Mouse (Mus musculus): ENCODE measurements around the gene Wdr83os.

The Wdr83os gene

GRCm38 (mm10) chr8:85080532-85081215 lies at the start of gene Wdr83os:
Gene Wdr83os (plus strand): TSS chr8:85080740.
- DNase-seq (ENCODE audit: low spot score in 2 of 2): peak; percentile 70 to 72

DNA sequence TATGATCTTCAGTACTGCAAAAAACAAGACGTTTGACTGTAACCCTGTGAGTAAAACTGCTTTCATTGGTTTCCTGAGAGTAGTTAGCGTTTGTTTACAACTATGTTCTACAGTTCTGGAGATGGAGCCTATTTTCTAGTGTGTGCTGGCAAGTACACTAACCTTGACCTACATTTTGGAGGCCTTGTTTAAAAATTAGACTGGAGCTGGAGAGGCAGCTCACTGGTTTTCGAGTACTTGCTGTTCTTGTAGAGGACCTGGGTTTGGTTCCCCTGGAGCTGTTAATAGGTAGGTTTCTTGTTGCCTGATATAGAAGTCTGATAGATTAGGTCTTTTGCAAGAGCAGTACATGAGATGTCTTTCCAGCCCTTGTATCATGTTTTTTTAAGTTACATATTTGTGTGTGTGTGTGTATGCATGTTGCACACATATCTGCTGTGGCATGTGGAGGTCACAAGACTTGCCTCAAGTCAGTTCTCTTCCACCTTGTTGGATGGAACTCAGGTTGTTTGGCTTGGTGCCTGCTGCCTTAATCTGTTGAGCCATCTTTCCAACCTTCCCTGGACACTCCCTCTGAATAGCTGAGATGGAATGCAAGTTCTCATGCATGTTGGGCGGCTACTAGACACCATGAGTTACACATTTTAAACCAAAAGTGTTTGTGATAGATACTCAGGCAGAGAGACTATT lies 47.8 kb upstream of the Wdr83os start:
- no peak for DNase-seq (ENCODE audit: low spot score in 2 of 2)

GRCm38 (mm10) chr8:85033867-85034266 lies 46.7 kb upstream of the Wdr83os start:
- no peak for DNase-seq (ENCODE audit: low spot score in 2 of 2)

GRCm38 (mm10) chr8:85034764-85035163 lies 45.8 kb upstream of the Wdr83os start:
- peak; percentile 88 to 90 for DNase-seq (ENCODE audit: low spot score in 2 of 2)

- no peak for DNase-seq (ENCODE audit: low spot score in 2 of 2)
Measured at GRCm38 (mm10) chr8:85035165-85035727, 45.3 kb upstream of the Wdr83os start.

- DNase-seq (ENCODE audit: low spot score in 2 of 2): no peak
Measured at GRCm38 (mm10) chr8:85035728-85036310, 44.7 kb upstream of the Wdr83os start.

GRCm38 (mm10) chr8:85036381-85036717 lies 44.2 kb upstream of the Wdr83os start:
- DNase-seq (ENCODE audit: low spot score in 2 of 2): no peak

DNA sequence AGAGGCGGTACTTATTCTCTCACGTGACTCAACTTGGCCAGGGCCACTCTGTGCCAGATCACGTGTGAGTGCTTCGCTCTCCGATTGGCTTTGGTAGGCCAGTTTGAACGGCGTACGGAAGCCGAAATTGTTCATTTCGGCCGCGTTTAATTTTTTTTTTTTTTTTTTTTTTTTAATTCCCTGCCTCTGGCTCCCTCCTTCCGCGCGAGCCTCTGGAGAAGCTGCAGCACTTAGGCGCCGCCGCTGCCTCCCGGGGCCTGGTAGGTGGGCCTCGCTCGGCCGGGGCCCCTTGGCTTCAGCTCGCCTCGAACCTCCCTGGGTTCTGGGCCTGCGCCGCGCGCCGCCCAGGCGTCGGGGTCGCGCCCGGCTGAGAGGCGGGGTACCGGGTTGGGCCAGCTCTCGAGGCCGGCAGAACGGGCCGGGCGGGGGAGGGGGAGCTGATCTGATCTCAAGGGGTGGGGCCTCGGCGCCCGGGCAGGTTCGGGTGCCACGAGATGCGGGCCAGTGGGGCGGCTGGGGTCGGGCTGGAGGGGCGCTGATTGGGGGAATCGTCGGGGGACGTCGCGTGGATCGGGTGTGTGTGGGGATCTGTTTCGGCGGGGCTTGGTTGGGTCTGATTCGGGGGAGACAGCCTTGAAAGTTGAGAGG lies 43.7 kb upstream of the Wdr83os start, which contains the start of gene Tnpo2:
TSS of gene Tnpo2 (plus strand) at position 198 of the 648 bp plus-strand sequence.
- peak; percentile 96 to 98 for DNase-seq (ENCODE audit: low spot score in 2 of 2)

DNA sequence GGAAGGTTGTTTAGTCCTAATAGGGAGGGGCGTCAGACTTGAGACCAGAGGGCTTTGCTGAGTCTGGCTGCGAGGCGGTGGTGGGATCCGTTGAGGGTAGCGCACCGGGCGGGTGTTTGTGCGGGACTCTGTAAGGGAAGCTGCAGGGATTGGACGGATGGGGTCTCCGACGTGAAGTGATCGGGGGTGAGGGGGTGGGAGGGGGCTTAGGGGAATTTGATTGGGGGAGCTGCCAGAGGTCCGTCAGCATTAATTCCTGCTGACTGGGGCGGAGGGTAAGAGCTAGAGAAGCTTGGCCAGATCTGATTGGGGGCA lies 43.2 kb upstream of the Wdr83os start:
- no peak for DNase-seq (ENCODE audit: low spot score in 2 of 2)

- DNase-seq (ENCODE audit: low spot score in 2 of 2): peak; percentile 61 to 67
Measured at GRCm38 (mm10) chr8:85037681-85038531, 42.6 kb upstream of the Wdr83os start.

DNA sequence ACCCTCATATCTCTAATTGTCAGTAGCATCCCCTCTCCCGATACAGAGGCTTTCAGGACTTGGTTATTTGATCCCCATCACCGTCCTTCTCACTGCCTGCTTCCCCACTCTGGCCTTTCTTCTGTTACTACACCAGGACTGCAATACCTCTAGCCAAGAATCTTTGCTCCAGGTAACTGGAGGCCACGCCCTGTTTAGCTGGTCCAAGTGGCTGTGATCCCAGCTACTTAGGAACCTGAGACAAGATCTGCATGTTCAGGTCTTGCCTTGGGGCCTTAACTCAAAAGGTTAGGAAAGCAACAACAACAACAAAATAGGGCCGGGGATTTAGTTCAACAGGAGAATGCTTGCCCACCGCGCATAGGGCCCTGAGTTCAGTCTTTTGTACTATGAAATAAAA lies 36.9 kb upstream of the Wdr83os start:
- no peak for DNase-seq (ENCODE audit: low spot score in 2 of 2)

DNA sequence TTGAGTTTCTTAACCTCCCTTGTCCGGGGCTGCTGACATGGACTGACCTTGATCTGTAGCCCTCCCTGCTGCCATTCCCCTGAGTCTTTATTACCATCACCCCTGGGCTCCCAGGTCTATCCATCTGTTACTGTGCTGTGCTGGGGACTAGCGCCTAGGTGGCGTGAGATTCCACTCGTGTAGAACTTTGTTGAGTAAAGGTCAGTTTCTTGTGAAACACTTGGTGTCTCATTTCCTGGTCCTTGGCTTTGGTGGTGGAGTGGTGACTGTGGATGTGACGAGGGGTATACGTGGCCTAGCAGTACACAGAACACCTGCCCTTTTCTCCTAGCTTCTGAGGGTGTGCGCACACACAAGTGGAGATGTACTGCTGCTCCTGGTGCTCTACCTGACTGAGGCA lies 23.2 kb upstream of the Wdr83os start:
- DNase-seq (ENCODE audit: low spot score in 2 of 2): no peak

DNA sequence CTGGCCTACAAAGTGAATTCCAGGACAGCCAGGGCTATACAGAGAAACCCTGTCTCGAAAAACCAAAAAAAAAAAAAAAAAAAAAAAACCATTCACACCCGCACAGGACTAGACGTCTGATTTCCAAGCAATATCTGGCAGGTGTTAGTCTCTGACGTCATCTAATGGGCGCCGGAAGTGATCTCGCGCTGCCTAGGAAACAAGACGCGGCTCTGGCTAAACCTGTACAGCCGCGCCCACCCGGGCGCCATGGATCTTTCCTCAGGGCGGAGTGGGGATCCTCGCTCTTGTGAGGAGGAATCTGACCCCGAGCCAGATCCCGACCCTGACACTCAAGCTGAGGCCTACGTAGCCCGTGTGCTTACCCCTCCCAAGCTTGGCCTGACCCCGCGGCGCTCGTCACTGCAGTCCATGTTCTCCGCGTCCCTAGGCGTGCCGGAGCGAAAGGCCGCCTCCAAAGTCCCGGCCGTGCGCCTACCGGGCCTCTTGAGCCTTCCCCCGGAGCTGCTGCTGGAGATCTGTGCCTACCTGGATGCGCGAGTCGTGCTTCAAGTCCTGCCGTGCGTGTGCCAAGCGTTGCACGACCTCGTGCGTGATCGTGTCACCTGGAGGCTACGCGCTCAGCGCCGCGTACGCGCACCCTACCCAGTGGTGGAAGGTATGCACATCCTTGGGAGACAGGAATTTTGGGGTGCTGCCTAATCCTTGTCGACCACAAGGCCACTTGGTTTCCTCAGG lies 20.5 kb upstream of the Wdr83os start, which contains the start of gene Fbxw9:
TSS of gene Fbxw9 (plus strand) at position 177 of the 738 bp plus-strand sequence.
- peak; percentile 94 to 97 for DNase-seq (ENCODE audit: low spot score in 2 of 2)

DNA sequence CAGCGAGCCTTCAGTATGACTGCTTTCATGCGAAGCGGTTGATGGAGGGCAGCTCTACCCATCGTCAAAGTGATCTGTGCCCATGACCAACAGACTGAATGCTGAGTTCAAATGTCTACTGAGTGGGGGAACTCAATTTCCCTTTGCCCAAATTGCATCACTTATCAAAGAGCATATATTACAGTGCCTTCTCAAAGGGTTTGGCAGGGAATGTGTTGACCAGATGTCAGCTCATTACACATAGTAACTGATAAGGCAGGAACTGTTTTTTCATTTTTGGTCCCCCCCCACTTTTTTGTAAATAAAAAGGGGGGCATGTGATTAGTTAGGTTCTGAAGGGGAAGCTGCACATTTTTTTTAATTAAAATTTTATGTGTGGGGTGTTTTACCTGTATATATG lies 17.9 kb upstream of the Wdr83os start:
- no peak for DNase-seq (ENCODE audit: low spot score in 2 of 2)

- no peak for DNase-seq (ENCODE audit: low spot score in 2 of 2)
Measured at GRCm38 (mm10) chr8:85065213-85065612, 15.3 kb upstream of the Wdr83os start.

DNA sequence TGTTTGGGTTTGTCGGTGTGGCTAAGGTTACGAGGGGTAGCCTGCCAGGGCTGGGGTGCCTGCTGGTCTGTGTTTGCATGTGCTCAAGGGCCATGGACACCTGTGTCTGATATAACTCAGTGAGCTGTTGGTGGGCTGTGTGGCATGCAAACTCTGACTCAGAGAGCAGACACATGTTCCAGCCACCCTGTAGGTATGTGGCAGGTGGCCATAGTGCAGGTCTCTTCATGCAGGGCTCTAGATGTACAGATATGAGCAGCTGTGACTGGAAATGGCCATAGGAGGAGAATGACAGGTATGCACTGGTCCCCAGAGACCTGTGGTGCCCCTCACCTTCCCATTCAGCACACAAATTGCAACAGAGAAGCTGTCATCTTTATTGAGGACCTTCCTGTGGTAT lies 13.4 kb upstream of the Wdr83os start:
- DNase-seq (ENCODE audit: low spot score in 2 of 2): no peak

GRCm38 (mm10) chr8:85067982-85068381 lies 12.6 kb upstream of the Wdr83os start, which contains the start of gene Gm5741:
Gene Gm5741 (minus strand): TSS chr8:85067982.
- no peak for DNase-seq (ENCODE audit: low spot score in 2 of 2)

DNA sequence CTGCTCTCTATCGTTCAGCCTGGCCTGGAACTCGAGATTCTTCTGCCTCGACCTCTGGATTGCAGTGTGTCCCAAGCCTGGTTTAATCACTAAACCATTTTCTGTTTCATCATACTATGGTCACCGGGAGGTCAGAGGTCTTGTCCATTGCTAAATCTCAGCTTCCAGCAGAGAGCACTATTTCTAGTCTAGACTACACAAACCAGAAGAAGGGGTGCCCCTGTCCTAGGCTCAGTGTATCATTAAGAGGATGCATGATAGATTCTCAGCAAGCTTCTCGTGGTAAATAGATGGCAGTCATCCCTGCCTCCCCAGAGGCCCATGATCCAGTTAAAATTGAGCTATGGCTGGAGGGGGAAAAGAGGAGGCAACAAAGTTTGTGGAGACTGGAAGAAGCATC lies 9.5 kb upstream of the Wdr83os start:
- DNase-seq (ENCODE audit: low spot score in 2 of 2): no peak

- peak; percentile 96 for DNase-seq (ENCODE audit: low spot score in 2 of 2)
Measured at GRCm38 (mm10) chr8:85071514-85072281, 8.8 kb upstream of the Wdr83os start, which contains the start of gene Dhps. Gene Dhps (plus strand): TSS chr8:85071757.

All from right cerebral cortex, postnatal 10 days (tissue).